Mouse (Mus musculus) liver, embryonic 15.5 days (tissue): ENCODE data around the gene Iqca. TPM values are rescaled to one million over a fixed set of nuclear protein-coding genes. Genes with fewer than 3 reads are reported as not detected.

ENCODE experiments used
- ATAC-seq: fragments of 200-750 bp; cut with Nextera tagmentation; 2 replicates; pipeline ENCODE4 v1.8.0; 2017; ENCODE audit warnings: moderate number of reproducible peaks, mild to moderate bottlenecking, moderate library complexity; ENCODE audit not compliant: insufficient read depth
- H3K27ac ChIP-seq: fragments of 300-500 bp; sonication (generic); replicated peaks from 2 replicates; pipeline ENCODE4 v1.5.1; 2015; ENCODE audit warnings: mild to moderate bottlenecking, inconsistent platforms
- H3K27me3 ChIP-seq: fragments of 300-500 bp; sonication (generic); 2 replicates; pipeline ENCODE4 v1.6.1; 2015; ENCODE audit warnings: mild to moderate bottlenecking, inconsistent platforms
- H3K36me3 ChIP-seq: fragments of 300-500 bp; sonication (generic); replicated peaks from 2 replicates; pipeline ENCODE4 v1.6.1; 2015; ENCODE audit warnings: moderate library complexity, mild to moderate bottlenecking, inconsistent platforms
- H3K4me1 ChIP-seq: fragments of 300-500 bp; sonication (generic); replicated peaks from 2 replicates; pipeline ENCODE4 v1.6.1; 2015; ENCODE audit warnings: inconsistent platforms
- H3K4me2 ChIP-seq: fragments of 300-500 bp; sonication (generic); 2 replicates; pipeline ENCODE4 v1.6.1; 2015; ENCODE audit warnings: moderate library complexity, mild to moderate bottlenecking, inconsistent platforms
- H3K4me3 ChIP-seq: fragments of 300-500 bp; sonication (generic); replicated peaks from 2 replicates; pipeline ENCODE4 v1.5.1; 2015; ENCODE audit warnings: mild to moderate bottlenecking, inconsistent platforms
- H3K9ac ChIP-seq: fragments of 300-500 bp; sonication (generic); 2 replicates; pipeline ENCODE4 v1.6.1; 2015; ENCODE audit warnings: moderate library complexity, mild to moderate bottlenecking, inconsistent platforms
- H3K9me3 ChIP-seq: fragments of 300-500 bp; sonication (generic); replicated peaks from 2 replicates; pipeline ENCODE4 v1.6.1; 2016; ENCODE audit warnings: inconsistent platforms
- WGBS: fragments of 180-500 bp; shearing (Covaris S2); methylation state at CpG from one replicate; pipeline ENCODE4 v1.1.7; 2015; ENCODE audit warnings: mixed read lengths; ENCODE audit not compliant: insufficient replicate concordance; 5-methylcytosine and 5-hydroxymethylcytosine counted together
- polyA plus RNA-seq: library from polyadenylated mRNA; unstranded; fragments of >200 nt; fragmentation: Nextera tagmentation; extraction: Ambion mirVana; gene quantifications from 2 replicates; pipeline ENCODE4 v1.2.1, GENCODE M21; 2015

Iqca gene
- polyA plus RNA-seq, 1 experiment from 2014 or later, result 0.17 TPM

- Histone ChIP-seq H3K4me2 (no peak overlapping the region), H3K4me1 (no peaks in the 10 kb centered on the region), H3K27me3 (no peaks in the 10 kb centered on the region), H3K9ac (no peak overlapping the region), H3K9me3 (no peaks in the 10 kb centered on the region), H3K36me3 (no peaks in the 10 kb centered on the region), H3K4me3 (no peak overlapping the region), H3K27ac (no peak overlapping the region)
- no peak for ATAC-seq
- whole genome bisulfite sequencing, result 71% methylated on average over 11 of the region's 11 CpGs
These were observed 20.8 kb downstream of the Iqca start for GRCm38 (mm10) chr1:90132402-90132801.

- Histone ChIP-seq H3K9me3 (no peaks in the 10 kb centered on the region), H3K4me1 (no peaks in the 10 kb centered on the region), H3K4me3 (no peak overlapping the region), H3K27ac (no peak overlapping the region), H3K4me2 (no peak overlapping the region), H3K36me3 (no peaks in the 10 kb centered on the region), H3K27me3 (no peaks in the 10 kb centered on the region), H3K9ac (no peak overlapping the region)
- no peak for ATAC-seq
- 63% methylated on average over 7 of the region's 7 CpGs for WGBS
These were observed 21.2 kb downstream of the Iqca start for GRCm38 (mm10) chr1:90131982-90132381.

GRCm38 (mm10) chr1:90124561-90124960, 28.6 kb downstream of the Iqca start:
- WGBS, result 83% methylated on average over 12 of the region's 12 CpGs
- Histone ChIP-seq H3K4me3 (no peak overlapping the region), H3K27me3 (no peaks in the 10 kb centered on the region), H3K4me2 (no peak overlapping the region), H3K4me1 (no peaks in the 10 kb centered on the region), H3K9ac (no peak overlapping the region), H3K9me3 (no peaks in the 10 kb centered on the region), H3K27ac (no peak overlapping the region), H3K36me3 (no peaks in the 10 kb centered on the region)
- ATAC-seq, result no peak

GRCm38 (mm10) chr1:90120706-90121105, 32.5 kb downstream of the Iqca start:
- Histone ChIP-seq H3K4me1 (no peaks in the 10 kb centered on the region), H3K4me2 (no peak overlapping the region), H3K27me3 (no peaks in the 10 kb centered on the region), H3K9me3 (no peaks in the 10 kb centered on the region), H3K27ac (no peak overlapping the region), H3K36me3 (no peaks in the 10 kb centered on the region), H3K4me3 (no peak overlapping the region), H3K9ac (no peak overlapping the region)
- 55% methylated on average over 6 of the region's 6 CpGs for WGBS
- ATAC-seq, result no peak

DNA sequence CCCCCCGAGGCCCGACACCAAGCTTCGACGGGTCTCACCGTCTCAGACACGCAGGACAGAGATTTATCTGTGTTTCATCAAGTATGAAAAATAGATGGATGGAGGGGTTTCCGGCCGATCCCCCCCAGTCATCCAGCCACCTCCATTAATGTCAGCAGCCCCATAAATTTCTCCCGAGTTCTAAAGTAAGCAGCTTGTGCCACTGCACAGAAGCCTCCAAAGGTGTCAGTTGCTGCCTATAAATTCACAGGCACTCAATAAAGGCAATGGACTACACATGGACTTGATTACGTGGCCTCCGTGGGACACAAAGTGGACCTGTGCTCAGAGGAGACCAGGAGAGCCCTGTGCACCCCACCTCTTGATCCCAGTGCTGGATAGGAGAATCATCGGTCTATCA, 34.0 kb downstream of the Iqca start:
- Histone ChIP-seq H3K9me3 (no peaks in the 10 kb centered on the region), H3K4me2 (no peak overlapping the region), H3K4me1 (no peaks in the 10 kb centered on the region), H3K27ac (no peak overlapping the region), H3K9ac (no peak overlapping the region), H3K36me3 (no peaks in the 10 kb centered on the region), H3K4me3 (no peak overlapping the region), H3K27me3 (no peaks in the 10 kb centered on the region)
- ATAC-seq, result no peak
- WGBS, result 62% methylated on average over 12 of the region's 12 CpGs

GRCm38 (mm10) chr1:90117207-90117606, 36.0 kb downstream of the Iqca start:
- ATAC-seq, result no peak
- no peak overlapping the region for H3K4me3 ChIP-seq
- no peak overlapping the region for H3K9ac ChIP-seq
- H3K27me3 ChIP-seq, result no peaks in the 10 kb centered on the region
- no peak overlapping the region for H3K27ac ChIP-seq
- H3K4me1 ChIP-seq, result no peaks in the 10 kb centered on the region
- no peaks in the 10 kb centered on the region for H3K36me3 ChIP-seq
- H3K4me2 ChIP-seq, result no peak overlapping the region
- 45% methylated on average over 7 of the region's 7 CpGs for WGBS
- no peaks in the 10 kb centered on the region for H3K9me3 ChIP-seq

- no peak overlapping the region for H3K9ac ChIP-seq
- H3K9me3 ChIP-seq, result no peaks in the 10 kb centered on the region
- H3K27me3 ChIP-seq, result no peaks in the 10 kb centered on the region
- no peaks in the 10 kb centered on the region for H3K4me1 ChIP-seq
- H3K36me3 ChIP-seq, result no peaks in the 10 kb centered on the region
- WGBS, result 74% methylated on average over 5 of the region's 5 CpGs
- H3K4me3 ChIP-seq, result no peak overlapping the region
- no peak overlapping the region for H3K4me2 ChIP-seq
- H3K27ac ChIP-seq, result no peak overlapping the region
- no peak for ATAC-seq
These were observed 38.6 kb downstream of the Iqca start for GRCm38 (mm10) chr1:90114586-90114985.

GRCm38 (mm10) chr1:90113655-90114244, 39.5 kb downstream of the Iqca start:
- Histone ChIP-seq H3K4me3 (no peak overlapping the region), H3K4me1 (no peaks in the 10 kb centered on the region), H3K9me3 (no peaks in the 10 kb centered on the region), H3K9ac (no peak overlapping the region), H3K27ac (no peak overlapping the region), H3K27me3 (no peaks in the 10 kb centered on the region), H3K4me2 (no peak overlapping the region), H3K36me3 (no peaks in the 10 kb centered on the region)
- no peak for ATAC-seq
- 67% methylated on average over 6 of the region's 6 CpGs for WGBS

- Histone ChIP-seq H3K9ac (no peak overlapping the region), H3K36me3 (no peaks in the 10 kb centered on the region), H3K27me3 (no peaks in the 10 kb centered on the region), H3K4me3 (no peak overlapping the region), H3K4me2 (no peak overlapping the region), H3K4me1 (no peaks in the 10 kb centered on the region), H3K27ac (no peak overlapping the region), H3K9me3 (no peaks in the 10 kb centered on the region)
- 51% methylated on average over 2 of the region's 2 CpGs for WGBS
- no peak for ATAC-seq
These were observed 40.5 kb downstream of the Iqca start for GRCm38 (mm10) chr1:90112669-90113068.

- no peak overlapping the region for H3K27ac ChIP-seq
- H3K36me3 ChIP-seq, result no peaks in the 10 kb centered on the region
- H3K9ac ChIP-seq, result no peak overlapping the region
- ATAC-seq, result no peak
- WGBS, result 54% methylated on average over 2 of the region's 2 CpGs
- H3K4me2 ChIP-seq, result no peak overlapping the region
- H3K4me1 ChIP-seq, result no peaks in the 10 kb centered on the region
- no peaks in the 10 kb centered on the region for H3K9me3 ChIP-seq
- H3K4me3 ChIP-seq, result no peak overlapping the region
- no peaks in the 10 kb centered on the region for H3K27me3 ChIP-seq
These were observed 41.9 kb downstream of the Iqca start for GRCm38 (mm10) chr1:90111198-90111839.

DNA sequence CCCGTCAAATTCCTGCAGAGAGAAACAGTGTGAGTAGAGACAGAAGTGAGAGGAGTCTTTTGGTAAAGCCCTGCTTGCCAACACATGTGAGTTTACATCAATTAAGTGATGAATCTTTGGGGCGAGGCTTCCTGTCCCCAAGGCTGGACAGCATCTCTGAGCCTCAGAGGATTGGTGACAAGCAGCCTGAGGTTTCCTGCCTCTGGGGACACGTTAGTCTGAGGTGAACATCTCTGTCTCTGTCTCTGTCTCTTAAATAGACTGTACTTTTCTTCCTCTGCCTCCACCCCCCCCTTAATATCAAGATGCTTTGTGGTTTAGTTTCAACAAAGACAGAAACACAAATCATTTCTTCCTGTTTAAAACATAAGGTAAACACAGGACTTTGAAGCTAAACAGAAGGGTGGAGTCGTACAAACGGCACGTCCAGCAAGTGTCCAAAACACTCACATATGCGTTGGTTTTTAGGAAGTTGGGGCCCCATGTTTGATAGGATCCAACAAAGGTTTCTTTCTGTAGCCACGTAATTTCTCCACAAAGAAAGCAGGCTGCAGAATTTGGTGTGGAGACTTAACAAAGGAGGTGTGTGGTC, 49.2 kb downstream of the Iqca start:
- 42% methylated on average over 8 of the region's 8 CpGs for WGBS
- Histone ChIP-seq H3K36me3 (no peaks in the 10 kb centered on the region), H3K9ac (no peak overlapping the region), H3K27ac (no peak overlapping the region), H3K9me3 (no peaks in the 10 kb centered on the region), H3K4me3 (no peak overlapping the region), H3K4me2 (no peak overlapping the region), H3K27me3 (no peaks in the 10 kb centered on the region), H3K4me1 (no peaks in the 10 kb centered on the region)
- ATAC-seq, result no peak
